Mouse (Mus musculus) olfactory bulb, adult 2 months (tissue): ENCODE data around the gene Cend1.

Experiments
- CTCF ChIP-seq: fragments of 200-500 bp; IDR thresholded peaks from 2 replicates; pipeline ENCODE4 v1.5.1; 2012; ENCODE audit warnings: low read depth, mild to moderate bottlenecking, low read length, moderate library complexity; ENCODE audit not compliant: insufficient read depth
- POLR2A ChIP-seq: fragments of 200-500 bp; IDR thresholded peaks from 2 replicates; pipeline ENCODE4 v1.6.1; 2012; ENCODE audit warnings: mild to moderate bottlenecking, low read depth, low read length, moderate library complexity; ENCODE audit not compliant: insufficient read depth

- peak; percentile 77 for TF ChIP-seq POLR2A
- 0 out of 2 replicates have a peak, but pooled peaks have one; percentile 8 for TF ChIP-seq CTCF
Observed at GRCm38 (mm10) chr7:141475011-141475804, 45.9 kb upstream of the Cend1 start, which contains the start of the genes Polr2l and Tspan4.
